Mouse (Mus musculus): ENCODE measurements at regions not wholly inside any gene's neighbourhood (a gene's known extent, or its start where the extent isn't known, plus 50 kb on each side); places are given as distances from the start of the nearest gene placed in this dataset.
A peak's percentile ranks its signal among the peaks of the same experiment; 100 is the strongest.
"Not testable (repeated sequence)": the region's sequence is repeated elsewhere in the genome, so short reads cannot be mapped to it uniquely, and the experiment has no call there.

- DNase-seq (ENCODE audit: low spot score) = no peak
- intact Hi-C loops (cut with DNase I) = no loop called here
These were observed 68.6 kb downstream of the Tomm20 start for GRCm38 (mm10) chr8:126877039-126877365.

- no peak for DNase-seq (ENCODE audit: low spot score)
- intact Hi-C loops (cut with DNase I) = no loop called here
These were observed 69.2 kb downstream of the Tomm20 start for GRCm38 (mm10) chr8:126876300-126877038.

DNA sequence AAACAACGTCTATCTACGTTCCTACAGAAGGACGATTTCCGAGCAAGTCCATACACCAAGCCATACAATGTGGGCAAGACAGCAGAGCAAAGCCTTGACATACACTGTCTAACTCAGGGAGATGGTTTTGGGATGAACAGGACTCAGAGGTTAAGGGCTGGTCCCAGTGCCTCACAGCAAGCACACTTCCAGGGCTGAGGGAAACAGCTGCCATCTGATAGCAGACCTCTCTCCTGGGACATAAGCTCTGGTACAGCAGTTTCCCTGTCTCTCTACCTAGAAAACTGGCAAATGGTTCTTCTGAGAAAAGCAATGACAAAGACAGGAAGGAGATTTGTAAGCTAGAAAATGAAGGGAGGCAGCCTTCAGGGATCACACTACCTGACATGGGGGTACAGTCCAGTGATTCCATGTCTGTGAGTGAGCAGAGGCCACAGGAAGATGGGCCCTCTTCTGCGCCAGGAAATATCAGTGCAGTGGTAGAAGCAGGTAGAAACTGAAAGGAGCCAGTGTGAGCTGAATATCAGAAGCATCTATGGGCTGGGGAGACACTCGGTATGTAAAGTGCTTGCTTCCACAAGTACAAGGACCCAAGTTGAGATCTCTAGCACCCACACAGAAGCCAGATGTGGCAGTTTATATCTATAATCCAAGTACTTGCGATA lies 70.0 kb downstream of the Tomm20 start:
- DNase-seq (ENCODE audit: low spot score) = no peak
- intact Hi-C loops (cut with DNase I) = no loop called here

DNA sequence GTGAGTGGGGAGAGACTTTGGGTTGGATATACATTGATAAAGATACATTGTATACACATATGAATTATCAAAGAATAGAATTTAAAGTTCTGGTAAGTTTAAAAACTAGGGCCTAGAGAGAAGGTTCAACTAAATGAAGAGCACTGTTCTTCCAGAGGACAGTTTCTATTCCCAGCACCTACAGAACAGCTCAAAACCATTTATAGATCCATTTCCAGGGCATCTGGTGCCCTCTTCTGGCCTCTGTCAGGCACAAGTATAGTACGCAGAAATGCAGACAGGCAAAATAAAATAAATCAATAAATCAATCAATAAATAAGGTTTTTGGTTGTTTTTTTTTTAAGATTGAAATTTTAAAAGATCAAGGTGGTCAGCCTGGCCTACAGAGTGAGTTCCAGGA lies 70.8 kb downstream of the Tomm20 start:
- intact Hi-C loops (cut with DNase I) = no loop called here
- DNase-seq (ENCODE audit: low spot score) = no peak

GRCm38 (mm10) chr8:126874126-126874730 lies 71.4 kb downstream of the Tomm20 start:
- intact Hi-C loops (cut with DNase I) = no loop called here
- no peak for DNase-seq (ENCODE audit: low spot score)

DNA sequence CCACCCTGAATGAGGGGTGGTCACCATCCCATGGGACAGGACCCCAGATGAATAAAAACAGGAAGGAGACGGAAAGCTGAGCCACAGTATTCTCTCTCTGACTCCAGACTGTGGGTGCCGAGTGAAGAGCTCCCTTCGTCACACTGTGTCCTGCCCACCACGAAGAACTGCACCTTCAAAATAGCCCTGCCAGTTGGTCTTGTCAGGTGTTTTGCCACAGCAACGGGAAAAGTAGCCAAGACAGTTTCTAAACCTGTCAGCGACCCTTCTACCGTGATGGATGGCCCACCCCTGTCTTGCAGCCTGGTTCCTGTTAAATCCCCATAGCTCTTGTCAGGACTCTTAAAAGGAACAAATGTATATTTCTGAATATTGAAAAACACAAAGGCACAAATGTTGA lies 72.3 kb downstream of the Tomm20 start:
- no peak for DNase-seq (ENCODE audit: low spot score)
- intact Hi-C loops (cut with DNase I) = no loop called here

GRCm38 (mm10) chr8:126872574-126872973 lies 73.1 kb downstream of the Tomm20 start:
- DNase-seq (ENCODE audit: low spot score) = peak; percentile 69
- intact Hi-C loops (cut with DNase I) = no loop called here

DNA sequence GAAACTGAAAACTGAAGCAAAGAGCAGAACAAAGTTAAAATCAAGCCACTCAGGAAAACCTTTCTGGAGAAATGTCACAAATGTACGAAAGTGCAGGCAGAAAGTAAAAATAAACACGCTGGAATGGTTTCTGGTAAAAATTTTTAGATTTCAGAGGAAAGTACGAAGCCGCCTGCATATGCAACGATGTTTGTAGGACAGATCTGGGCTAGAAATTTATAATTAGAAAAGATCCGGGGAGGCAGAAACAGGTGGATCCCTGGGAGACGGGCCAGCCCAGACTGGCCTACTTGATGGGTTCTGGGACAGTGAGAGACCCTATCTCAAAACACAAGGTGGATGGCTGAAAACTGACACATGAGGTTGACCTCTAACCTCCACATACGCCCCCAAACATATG lies 73.5 kb downstream of the Tomm20 start:
- no peak for DNase-seq (ENCODE audit: low spot score)
- intact Hi-C loops (cut with DNase I) = no loop called here

GRCm38 (mm10) chr8:126869464-126869850 lies 76.2 kb downstream of the Tomm20 start:
- intact Hi-C loops (cut with DNase I) = no loop called here
- DNase-seq (ENCODE audit: low spot score) = no peak

- DNase-seq (ENCODE audit: low spot score) = no peak
- intact Hi-C loops (cut with DNase I) = no loop called here
These were observed 76.7 kb downstream of the Tomm20 start for GRCm38 (mm10) chr8:126868831-126869463.

DNA sequence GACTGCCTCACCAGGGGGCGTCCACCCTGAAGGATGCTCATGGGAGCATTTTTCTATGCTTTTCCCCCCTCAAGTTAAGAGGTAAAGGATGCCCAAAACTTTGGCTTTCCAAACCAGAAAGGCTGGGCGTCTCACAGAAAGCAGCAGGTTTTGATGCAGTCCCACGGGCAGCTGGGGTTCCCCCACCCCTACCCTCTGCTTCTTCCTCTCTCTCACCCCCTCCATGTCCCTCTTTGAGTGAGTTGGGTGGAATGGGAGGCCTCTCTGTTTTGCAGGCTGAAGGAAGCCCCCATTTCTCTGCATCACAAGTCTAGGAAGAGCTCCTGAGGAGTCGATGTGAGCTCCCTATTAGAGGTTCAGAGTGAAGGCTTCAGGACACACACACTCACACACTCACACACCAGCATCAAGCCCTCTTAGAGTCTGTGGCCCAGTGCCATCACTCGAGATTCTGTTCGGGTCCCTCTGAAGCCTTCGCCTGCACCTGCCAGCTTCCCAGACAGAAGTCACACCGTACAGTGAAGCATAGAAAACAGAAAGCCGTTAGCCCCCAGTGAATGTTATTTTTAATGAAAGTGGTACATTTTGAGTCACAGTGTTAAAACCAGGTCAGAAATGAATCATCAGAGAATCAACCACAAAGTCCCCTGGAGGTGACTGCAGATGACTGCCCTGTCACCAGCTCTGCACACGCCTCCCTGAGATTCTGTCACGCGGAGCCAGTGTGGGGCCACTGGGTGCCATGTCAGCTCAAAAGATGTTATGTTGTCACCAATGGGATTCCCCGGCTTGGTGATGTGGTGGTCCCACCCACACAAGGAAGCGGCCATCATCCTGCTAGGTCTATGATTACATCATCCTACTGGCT lies 78.3 kb downstream of the Tomm20 start:
- DNase-seq (ENCODE audit: low spot score) = no peak
- intact Hi-C loops (cut with DNase I) = no loop called here

GRCm38 (mm10) chr8:126864314-126864948 lies 81.2 kb downstream of the Tomm20 start:
- no peak for DNase-seq (ENCODE audit: low spot score)
- intact Hi-C loops (cut with DNase I) = no loop called here

DNA sequence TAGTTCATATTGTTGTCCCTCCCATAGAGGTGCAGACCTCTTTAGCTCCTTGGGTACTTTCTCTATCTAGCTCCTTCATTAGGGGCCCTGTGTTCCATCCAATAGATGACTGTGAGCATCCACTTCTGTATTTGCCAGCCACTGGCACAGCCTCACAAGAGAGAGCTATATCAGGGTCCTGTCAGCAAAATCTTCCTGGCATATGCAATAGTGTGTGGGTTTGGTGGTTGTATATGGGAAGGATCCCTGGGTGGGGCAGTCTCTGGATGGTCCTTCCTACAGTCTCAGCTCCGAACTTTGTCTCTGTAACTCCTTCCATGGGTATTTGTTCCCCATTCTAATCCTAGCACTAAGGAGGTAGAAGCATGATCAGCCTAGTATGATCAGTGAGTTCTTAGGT lies 82.0 kb downstream of the Tomm20 start:
- DNase-seq (ENCODE audit: low spot score); intact Hi-C loops (cut with DNase I): not testable (repeated sequence)

DNA sequence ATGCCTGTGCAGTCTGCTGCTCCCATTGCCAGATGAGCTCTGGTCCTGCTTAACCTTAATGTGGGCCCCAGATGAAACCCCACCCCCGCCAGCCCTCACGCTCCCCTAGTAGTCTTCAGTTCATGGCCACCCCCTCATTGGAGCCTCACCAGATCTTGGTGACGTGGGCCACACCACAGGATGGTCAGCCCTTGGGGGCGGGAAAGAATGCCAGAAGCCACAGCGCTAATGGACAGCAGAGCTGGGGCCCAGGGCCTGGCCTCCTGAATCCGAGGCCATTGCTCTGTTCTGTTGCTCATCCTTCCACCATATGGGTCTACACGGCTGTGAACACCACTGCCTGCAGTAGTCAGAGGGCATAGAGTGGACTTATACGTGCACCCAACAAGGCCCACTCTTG lies 83.9 kb downstream of the Tomm20 start:
- intact Hi-C loops (cut with DNase I) = no loop called here
- DNase-seq (ENCODE audit: low spot score) = no peak

GRCm38 (mm10) chr8:126860630-126861029 lies 85.0 kb downstream of the Tomm20 start:
- DNase-seq (ENCODE audit: low spot score) = no peak
- intact Hi-C loops (cut with DNase I) = no loop called here

DNA sequence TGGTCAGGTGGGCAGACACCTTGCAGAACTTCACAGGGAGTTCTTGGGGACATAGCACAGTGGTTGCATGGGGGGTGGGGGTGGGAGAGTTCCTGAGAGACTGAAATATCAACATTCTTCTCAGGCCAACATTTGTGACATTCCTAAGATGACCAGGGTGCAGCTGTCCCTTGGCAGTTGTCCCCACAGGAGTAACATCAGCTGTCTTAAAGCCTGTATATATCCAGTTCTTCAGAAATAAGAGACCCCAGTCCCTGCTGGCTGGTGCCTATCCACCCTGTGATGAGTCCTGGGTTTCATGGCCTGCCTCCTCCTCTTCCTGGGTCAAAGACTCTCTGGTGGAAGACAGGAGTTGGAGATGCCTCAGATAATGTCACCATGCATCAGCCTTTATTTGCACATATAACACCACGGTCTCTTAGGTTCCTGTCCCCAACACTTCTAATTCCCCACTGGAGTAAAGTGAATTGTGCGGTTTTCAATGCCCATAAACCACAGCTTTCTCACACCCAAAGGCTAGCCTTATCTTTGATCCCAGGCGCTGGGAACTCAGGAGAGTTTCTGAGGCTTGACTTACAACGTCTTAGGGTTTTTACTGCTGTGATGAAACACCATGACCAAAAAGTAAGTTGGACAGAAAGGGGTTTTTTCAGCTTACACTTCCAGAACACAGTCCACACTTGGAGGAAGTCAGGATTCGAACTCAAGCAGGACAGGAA lies 85.8 kb downstream of the Tomm20 start:
- intact Hi-C loops (cut with DNase I) = loop anchor here (5.0 kb wide), 1 partner anchor 37 kb away; no protein-coding TSS in a partner anchor
- no peak for DNase-seq (ENCODE audit: low spot score)

GRCm38 (mm10) chr8:126857307-126858203 lies 88.1 kb downstream of the Tomm20 start:
- DNase-seq (ENCODE audit: low spot score) = no peak
- intact Hi-C loops (cut with DNase I) = loop anchor here (5.0 kb wide), 1 partner anchor 40 kb away; no protein-coding TSS in a partner anchor

DNA sequence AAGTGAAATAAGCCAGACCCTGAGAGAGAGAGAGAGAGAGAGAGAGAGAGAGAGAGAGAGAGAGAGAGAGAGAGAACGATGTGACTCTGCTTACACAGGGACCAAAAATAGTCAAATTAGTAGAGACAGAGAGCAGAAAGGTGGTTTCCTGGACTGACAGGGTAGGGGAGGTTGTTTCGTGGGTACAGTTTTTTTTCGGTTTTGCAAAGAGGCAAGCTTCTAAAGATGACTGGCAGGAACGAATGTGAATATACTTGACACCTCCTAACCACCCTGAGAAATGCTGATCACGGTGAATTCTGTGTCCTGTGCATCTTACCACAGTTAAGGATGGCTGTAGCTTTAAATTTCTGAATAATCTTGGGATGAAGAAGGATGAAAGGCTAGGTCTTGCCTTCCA lies 89.7 kb downstream of the Tomm20 start:
- DNase-seq (ENCODE audit: low spot score) = no peak
- intact Hi-C loops (cut with DNase I) = loop anchor here (5.0 kb wide), 1 partner anchor 41 kb away; no protein-coding TSS in a partner anchor

Data from heart, postnatal 25 days (tissue).